Mouse (Mus musculus) liver, postnatal 0 days (tissue): ENCODE measurements around the gene Tango6. TPM values are rescaled to one million over a fixed set of nuclear protein-coding genes. Genes with fewer than 3 reads are reported as not detected.
"Not testable (repeated sequence)": the region's sequence is repeated elsewhere in the genome, so short reads cannot be mapped to it uniquely, and the experiment has no call there.

Experiments
- ATAC-seq: fragments of 200-750 bp; cut with Nextera tagmentation; 2 replicates; pipeline ENCODE4 v1.8.0; 2017; ENCODE audit warnings: mild to moderate bottlenecking, moderate library complexity
- DNase-seq: peaks from one replicate; pipeline ENCODE4 v3.0.0-alpha.2; 2016
- H3K27ac ChIP-seq: fragments of 300-500 bp; sonication (generic); 2 replicates; pipeline ENCODE4 v1.5.1; 2014; ENCODE audit warnings: antibody characterized with exemption, moderate library complexity, mild to moderate bottlenecking, low read depth
- H3K27me3 ChIP-seq: fragments of 300-500 bp; sonication (generic); 2 replicates; pipeline ENCODE4 v1.6.1; 2014; ENCODE audit warnings: low read length, control low read depth, mixed read lengths; ENCODE audit not compliant: insufficient read depth
- H3K36me3 ChIP-seq: fragments of 300-500 bp; sonication (generic); replicated peaks from 2 replicates; pipeline ENCODE4 v1.6.1; 2014; ENCODE audit warnings: mild to moderate bottlenecking, control low read depth, low read length, moderate library complexity, mixed read lengths; ENCODE audit not compliant: insufficient read depth
- H3K4me1 ChIP-seq: fragments of 300-500 bp; sonication (generic); 2 replicates; pipeline ENCODE4 v1.6.1; 2014; ENCODE audit warnings: antibody characterized with exemption, mild to moderate bottlenecking, control low read depth; ENCODE audit not compliant: insufficient read depth
- H3K4me2 ChIP-seq: fragments of 300-500 bp; sonication (generic); 2 replicates; pipeline ENCODE4 v1.6.1; 2014; ENCODE audit warnings: low read depth, mild to moderate bottlenecking, low read length, moderate library complexity, mixed read lengths
- H3K4me3 ChIP-seq: fragments of 300-500 bp; sonication (generic); 2 replicates; pipeline ENCODE4 v1.5.1; 2014; ENCODE audit warnings: low read depth, low read length
- H3K9ac ChIP-seq: fragments of 300-500 bp; sonication (generic); replicated peaks from 2 replicates; pipeline ENCODE4 v1.6.1; 2014; ENCODE audit warnings: mild to moderate bottlenecking, moderate library complexity
- H3K9me3 ChIP-seq: fragments of 300-500 bp; sonication (generic); 2 replicates; pipeline ENCODE4 v1.6.1; 2016; ENCODE audit warnings: mild to moderate bottlenecking, control low read depth, low read length, mixed read lengths
- CTCF ChIP-seq: sonication (generic); IDR thresholded peaks from 2 replicates; pipeline ENCODE4 v1.5.1; 2016; ENCODE audit warnings: antibody characterized with exemption, low read depth
- EP300 ChIP-seq: IDR thresholded peaks from 2 replicates; pipeline ENCODE4 v1.6.1; 2016; ENCODE audit warnings: antibody characterized with exemption, low read depth, mild to moderate bottlenecking
- WGBS: fragments of 180-500 bp; shearing (Covaris S2); extraction: QIAGEN DNeasy Blood & Tissue Kit; methylation state at CpG from one replicate; pipeline ENCODE4 v1.1.7; 2014; ENCODE audit not compliant: insufficient replicate concordance; 5-methylcytosine and 5-hydroxymethylcytosine counted together
- polyA plus RNA-seq: library from polyadenylated mRNA; unstranded; fragments of >200 nt; fragmentation: Nextera tagmentation; extraction: Ambion mirVana; gene quantifications from 2 replicates; pipeline ENCODE4 v1.2.1, GENCODE M21; 2015

Gene Tango6
- polyA plus RNA-seq, 1 experiment from 2014 or later: 1.8 TPM

GRCm38 (mm10) chr8:106794820-106795219 lies 112.0 kb downstream of the Tango6 start:
- Histone ChIP-seq H3K9ac (no peak overlapping the region), H3K27me3 (no peaks in the 10 kb centered on the region), H3K36me3 (no peaks in the 10 kb centered on the region), H3K4me1 (no peaks in the 10 kb centered on the region), H3K4me2 (no peak overlapping the region), H3K4me3 (no peak overlapping the region), H3K27ac (no peak overlapping the region), H3K9me3 (no peaks in the 10 kb centered on the region)
- ATAC-seq: no peak
- TF ChIP-seq CTCF: no peak
- no peak for TF ChIP-seq EP300
- no peak for DNase-seq
- 83% methylated on average over 2 of the region's 2 CpGs for WGBS

DNA sequence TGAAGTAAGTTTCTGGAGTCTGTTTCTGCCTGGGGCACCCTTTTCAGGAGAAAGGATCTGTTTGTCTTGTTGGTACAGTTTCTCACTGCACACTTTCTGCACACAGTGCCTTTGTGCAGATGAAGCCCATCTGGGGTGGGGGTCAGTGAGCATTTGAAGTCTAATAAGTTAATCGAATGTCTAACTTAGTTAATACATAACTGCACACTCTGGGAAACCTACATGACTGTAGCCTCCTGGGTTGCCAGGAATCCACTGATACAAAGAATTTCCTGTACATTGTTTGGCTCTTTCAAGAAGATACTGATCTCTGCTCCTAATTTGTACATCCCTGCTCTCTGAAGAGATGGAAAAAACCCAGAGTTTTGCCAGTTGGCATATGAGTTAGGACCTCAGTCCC lies 117.0 kb downstream of the Tango6 start:
- 60% methylated on average over 1 of the region's 1 CpGs for WGBS
- H3K9ac ChIP-seq: no peak overlapping the region
- H3K9me3 ChIP-seq: no peaks in the 10 kb centered on the region
- H3K27ac ChIP-seq: no peak overlapping the region
- H3K4me2 ChIP-seq: no peak overlapping the region
- 0 out of 2 replicates have a peak, but pooled peaks cover 3% of the 10 kb centered on the region for H3K4me1 ChIP-seq
- no peak overlapping the region for H3K4me3 ChIP-seq
- ATAC-seq: no peak
- TF ChIP-seq CTCF (no peak), EP300 (no peak)
- H3K27me3 ChIP-seq: no peaks in the 10 kb centered on the region
- no peak for DNase-seq
- H3K36me3 ChIP-seq: no peaks in the 10 kb centered on the region

DNA sequence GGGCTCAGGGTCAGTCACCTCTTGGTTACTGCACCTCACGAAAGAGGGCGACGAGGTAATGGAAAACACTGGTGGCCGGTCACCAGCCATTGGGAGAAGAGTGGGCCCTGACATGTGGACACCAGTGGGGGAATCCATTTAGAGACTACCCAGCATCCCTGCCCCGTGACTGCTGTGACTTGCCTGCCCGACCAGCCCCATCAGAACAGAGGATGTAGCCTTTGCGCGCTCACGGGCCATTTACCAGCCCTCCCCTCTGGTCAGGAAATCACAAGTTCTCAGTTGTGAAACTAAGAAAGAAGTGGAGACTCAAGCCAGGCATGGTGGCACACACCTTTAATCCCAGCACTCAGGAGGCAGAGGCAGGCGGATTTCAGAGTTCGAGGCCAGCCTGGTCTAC lies 118.4 kb downstream of the Tango6 start:
- ATAC-seq: no peak
- Histone ChIP-seq H3K9ac (no peak overlapping the region), H3K27me3 (no peaks in the 10 kb centered on the region), H3K9me3 (no peaks in the 10 kb centered on the region), H3K4me3 (no peak overlapping the region), H3K4me2 (no peak overlapping the region), H3K27ac (no peak overlapping the region), H3K36me3 (no peaks in the 10 kb centered on the region), H3K4me1 (0 out of 2 replicates have a peak, but pooled peaks cover 3% of the 10 kb centered on the region)
- no peak for TF ChIP-seq EP300
- TF ChIP-seq CTCF: no peak
- no peak for DNase-seq
- 86% methylated on average over 11 of the region's 11 CpGs for WGBS

DNA sequence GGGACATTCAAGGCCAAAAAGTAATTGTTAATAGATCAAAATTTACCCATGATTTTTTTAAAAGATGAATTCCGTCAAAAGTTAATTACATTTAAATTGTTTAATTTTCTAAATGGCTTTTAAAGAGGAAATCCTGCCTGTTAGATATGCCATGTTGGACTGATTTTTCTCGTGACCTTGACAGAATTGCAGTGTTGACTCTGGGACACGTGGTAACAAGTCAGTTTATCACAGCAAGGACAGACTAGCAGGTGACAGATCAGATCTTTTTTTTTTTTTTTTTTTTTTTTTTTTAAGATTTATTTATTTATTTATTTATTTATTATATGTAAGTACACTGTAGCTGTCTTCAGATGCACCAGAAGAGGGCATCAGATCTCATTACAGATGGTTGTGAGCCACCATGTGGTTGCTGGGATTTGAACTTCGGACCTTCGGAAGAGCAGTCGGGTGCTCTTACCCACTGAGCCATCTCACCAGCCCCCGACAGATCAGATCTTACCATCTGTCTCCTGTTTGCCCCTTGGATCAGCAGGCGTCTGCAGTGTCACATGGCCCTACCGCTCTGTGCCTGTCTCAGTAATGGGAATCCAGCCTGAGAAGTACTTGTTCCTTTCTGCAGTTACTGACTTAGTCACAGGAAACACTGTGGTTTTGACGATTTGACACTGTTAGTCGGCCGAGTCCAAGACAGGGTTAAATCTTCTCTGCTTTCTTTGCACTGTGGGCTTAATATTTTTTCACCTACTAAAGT lies 119.7 kb downstream of the Tango6 start:
- not testable (repeated sequence) for DNase-seq
- 0 out of 2 replicates have a peak, but pooled peaks have one; percentile 10 for ATAC-seq

GRCm38 (mm10) chr8:106805859-106806258 lies 123.0 kb downstream of the Tango6 start:
- WGBS: 85% methylated on average over 3 of the region's 3 CpGs
- DNase-seq (no peak), ATAC-seq (no peak)
- H3K27ac ChIP-seq: no peak overlapping the region
- no peak overlapping the region for H3K4me3 ChIP-seq
- H3K4me2 ChIP-seq: no peak overlapping the region
- TF ChIP-seq CTCF (peak; percentile 37), EP300 (no peak)
- no peaks in the 10 kb centered on the region for H3K27me3 ChIP-seq
- H3K4me1 ChIP-seq: no peaks in the 10 kb centered on the region
- no peaks in the 10 kb centered on the region for H3K9me3 ChIP-seq
- no peak overlapping the region for H3K9ac ChIP-seq
- peaks cover 3% of the 10 kb centered on the region; the same call in 1 of the 2 replicates for H3K36me3 ChIP-seq

More for the DNA sequence above, 119.7 kb downstream of the Tango6 start:
- H3K9ac ChIP-seq, H3K36me3 ChIP-seq, H3K4me1 ChIP-seq, H3K4me3 ChIP-seq, H3K27me3 ChIP-seq, H3K27ac ChIP-seq, H3K4me2 ChIP-seq, H3K9me3 ChIP-seq: not testable (repeated sequence)
- 37% methylated on average over 12 of the region's 12 CpGs for WGBS

GRCm38 (mm10) chr8:106807461-106807860 lies 124.6 kb downstream of the Tango6 start:
- no peak for TF ChIP-seq CTCF
- TF ChIP-seq EP300: no peak
- WGBS: 83% methylated on average over 4 of the region's 4 CpGs
- no peaks in the 10 kb centered on the region for H3K4me1 ChIP-seq
- H3K9me3 ChIP-seq: no peaks in the 10 kb centered on the region
- H3K4me2 ChIP-seq: no peak overlapping the region
- no peak overlapping the region for H3K9ac ChIP-seq
- DNase-seq (no peak), ATAC-seq (no peak)
- no peak overlapping the region for H3K4me3 ChIP-seq
- H3K27me3 ChIP-seq: no peaks in the 10 kb centered on the region
- peaks cover 3% of the 10 kb centered on the region; the same call in 1 of the 2 replicates for H3K36me3 ChIP-seq
- H3K27ac ChIP-seq: no peak overlapping the region
